Mouse (Mus musculus): ENCODE data around the gene Auts2. TPM values are rescaled to one million over a fixed set of nuclear protein-coding genes. Genes with fewer than 3 reads are reported as not detected.
A peak's percentile ranks its signal among the peaks of the same experiment; 100 is the strongest.

The Auts2 gene
- total RNA-seq, 2 experiments from 2014 or later, result 24.3 to 29.9 TPM

DNA sequence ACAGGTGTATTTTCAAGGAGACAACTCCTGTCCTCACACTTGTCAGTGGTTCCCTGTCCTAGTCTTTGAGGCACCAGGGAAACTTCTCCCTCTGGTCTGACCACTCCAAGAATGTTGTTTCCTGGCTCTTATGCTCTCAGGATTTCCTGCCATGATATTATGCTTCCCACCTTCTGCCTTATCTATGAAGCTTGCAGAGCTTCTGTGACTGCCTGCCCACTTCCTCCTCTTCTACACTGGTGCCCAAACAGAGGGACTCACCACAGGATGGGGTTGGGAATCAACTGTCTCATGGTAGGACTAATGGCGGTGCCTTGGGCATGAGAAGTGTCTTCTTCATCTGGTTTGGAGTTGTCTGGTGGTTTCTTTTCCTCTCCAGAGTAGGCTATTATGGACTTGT, 818.6 kb downstream of the Auts2 start:
- DNase-seq, result no peak

DNA sequence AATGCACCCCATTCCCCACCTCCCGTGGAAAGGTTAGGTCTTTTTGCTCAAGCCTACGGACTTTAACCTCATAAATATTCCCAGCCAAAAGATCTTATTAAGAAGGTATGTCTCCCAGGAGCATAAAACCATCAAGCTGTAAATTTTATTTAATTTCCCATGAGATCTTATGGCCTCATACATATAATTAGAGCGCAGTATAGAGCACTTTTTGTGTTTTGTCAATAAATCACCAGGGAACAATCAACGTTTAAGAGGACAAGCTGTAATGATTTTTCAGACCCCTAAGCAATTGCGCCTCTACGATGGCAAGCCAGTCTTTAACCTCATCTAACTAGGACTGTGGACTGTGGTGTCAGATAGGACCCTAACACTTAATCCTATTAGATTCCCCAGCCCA, 820.4 kb downstream of the Auts2 start:
- no peak for DNase-seq

- no peak for DNase-seq
These were observed 820.8 kb downstream of the Auts2 start for GRCm38 (mm10) chr5:131722361-131722760.

DNA sequence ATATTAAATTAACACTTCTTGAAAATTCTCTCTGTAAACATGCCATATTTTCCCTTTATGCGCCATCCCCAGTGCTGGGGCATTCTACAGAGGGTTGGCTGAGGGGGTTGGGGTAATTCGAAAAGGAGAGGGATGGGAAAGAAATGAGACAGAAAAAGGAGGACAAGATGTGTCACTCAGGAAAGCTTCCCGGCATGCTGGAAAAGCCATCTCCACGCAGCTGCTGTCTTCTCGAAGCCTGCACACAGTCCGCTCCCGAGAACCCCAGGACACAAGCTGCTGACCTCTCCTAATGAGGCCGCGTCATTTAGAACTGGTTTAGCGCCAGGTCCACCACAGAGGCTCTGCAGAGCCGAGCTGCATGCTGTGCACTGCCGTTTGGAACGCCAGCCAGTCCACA, 825.1 kb downstream of the Auts2 start:
- DNase-seq, result peak in 1 of 2 experiments; percentile 6

DNA sequence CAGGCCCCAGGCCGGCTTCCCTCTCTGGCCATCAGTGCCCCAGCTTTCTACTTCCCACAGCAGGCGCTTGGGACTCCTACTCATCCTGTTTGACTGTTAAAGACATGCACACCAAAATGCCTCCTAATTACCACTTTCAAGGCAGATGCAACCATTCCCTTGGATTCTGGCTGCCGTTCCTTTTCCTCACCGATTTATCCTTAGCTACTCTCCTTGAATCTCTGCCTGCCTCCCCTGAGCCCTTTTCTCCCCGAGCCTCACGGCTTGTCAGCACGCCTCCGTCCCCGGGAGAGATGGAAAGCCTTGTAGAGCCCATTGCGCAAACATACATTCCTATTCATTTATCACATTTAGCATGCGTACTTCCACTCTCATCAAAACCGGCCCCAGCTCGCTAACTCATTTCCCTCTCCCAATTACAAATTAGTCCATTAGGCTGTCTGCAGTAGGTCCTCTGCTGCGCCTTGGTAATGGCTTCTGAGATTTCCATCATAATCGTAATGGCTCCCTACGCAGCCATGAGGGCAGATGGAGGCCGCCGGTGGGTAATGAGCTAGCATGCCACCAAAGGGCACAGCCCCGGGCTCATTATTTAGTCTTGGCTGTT, 825.7 kb downstream of the Auts2 start:
- DNase-seq, result no peak

DNA sequence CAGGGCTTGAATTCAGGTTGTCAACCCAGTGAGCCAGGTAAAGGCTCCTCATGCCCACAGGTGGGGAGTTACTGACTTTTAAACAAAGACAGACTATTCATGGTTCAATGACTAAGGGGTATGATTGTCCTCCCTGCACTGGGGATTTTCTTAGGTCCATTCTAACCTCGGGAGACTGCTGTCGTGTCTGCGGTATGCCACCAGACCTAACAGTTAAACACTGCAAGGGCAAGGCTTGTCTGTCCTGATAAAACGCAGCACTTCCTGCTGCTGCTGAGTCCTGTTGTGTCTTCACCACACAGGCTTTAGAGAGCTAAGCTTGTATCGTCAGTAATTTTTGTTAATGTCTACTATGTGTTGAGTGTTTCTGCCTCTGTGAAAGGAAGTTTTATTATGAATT, 828.2 kb downstream of the Auts2 start:
- DNase-seq, result no peak

DNA sequence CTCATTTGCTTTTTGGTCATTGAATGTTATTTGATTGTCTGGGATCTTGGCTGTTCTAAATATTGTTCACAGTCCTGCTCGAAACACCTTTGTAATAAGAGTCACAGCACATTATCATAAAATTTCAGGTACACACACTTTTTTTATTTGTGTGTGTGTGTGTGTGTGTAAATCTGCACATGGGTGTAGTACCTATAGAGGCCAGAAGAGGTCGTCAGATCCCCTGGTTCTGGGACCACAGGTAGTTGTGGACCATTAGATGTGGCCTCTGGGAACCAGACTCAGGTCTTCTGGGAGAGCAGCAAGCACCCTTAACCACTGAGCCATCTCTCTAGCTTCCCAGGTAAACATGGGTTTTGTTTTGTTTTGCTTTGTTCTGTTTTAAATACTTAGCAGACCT, 830.7 kb downstream of the Auts2 start:
- no peak for DNase-seq

DNA sequence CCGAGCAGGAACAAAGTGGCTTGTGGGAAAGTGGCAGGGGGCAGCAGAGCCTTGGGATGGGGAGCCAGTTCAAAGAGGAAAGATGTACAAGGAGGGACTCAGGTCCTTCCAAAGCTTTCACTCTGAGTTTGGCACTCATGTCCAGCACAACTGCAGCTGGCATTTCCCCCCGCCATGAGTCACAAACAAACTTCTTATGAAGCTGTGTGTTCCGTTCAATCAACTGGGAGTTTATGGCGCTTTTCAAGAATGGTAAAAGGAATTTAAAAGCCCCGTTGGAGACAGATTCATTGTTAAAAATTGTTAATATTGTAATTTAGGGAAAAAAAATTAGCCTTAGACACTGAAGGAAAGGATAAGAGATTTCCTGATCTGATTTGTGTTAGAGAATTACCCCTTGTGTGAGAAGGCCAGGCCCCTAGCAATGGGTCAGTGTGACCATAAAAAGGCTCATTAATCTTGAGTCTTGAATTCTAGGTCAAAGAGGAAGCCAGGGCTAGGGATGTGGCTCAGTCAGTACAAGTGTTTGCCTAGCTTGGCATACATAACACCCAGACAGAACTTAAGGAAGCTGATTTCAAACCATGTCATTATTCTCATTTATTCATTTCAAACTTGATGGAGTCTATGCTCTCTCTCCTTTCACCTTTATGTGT, 831.5 kb downstream of the Auts2 start:
- DNase-seq, result no peak

DNA sequence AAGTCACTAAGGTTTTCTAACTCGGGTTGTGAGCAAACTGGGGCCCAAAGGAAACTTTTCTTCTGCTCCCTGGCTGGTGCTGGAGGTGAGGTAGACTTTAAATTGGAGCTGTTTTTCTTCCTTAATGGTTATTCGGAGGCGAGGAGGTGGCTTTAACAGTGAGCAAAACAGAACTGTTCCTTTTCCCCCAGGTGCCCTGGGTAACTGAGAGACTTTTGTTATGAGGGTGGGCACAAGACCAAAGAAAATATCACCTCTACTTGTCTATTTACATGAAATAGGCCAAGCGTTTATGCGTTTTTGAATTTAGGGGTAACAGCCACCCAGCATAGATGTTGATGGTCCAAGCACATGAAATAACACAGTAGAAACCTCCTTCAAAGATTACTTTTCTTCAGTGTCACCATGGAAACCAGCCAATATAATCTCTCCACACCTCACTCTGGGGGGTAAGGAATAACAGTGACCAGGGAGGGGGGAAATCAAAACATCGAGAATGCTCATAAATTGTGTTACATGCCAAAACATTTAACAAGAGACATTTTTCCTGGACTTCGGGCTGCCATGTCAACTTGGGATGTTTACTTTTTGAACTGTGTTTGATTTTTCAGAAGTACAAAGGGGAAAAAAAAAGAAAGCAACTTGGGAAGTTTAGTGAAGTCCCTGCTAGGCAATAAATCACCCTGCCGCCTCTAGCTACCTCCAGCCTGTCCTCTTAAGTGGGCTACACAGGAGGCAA, 832.2 kb downstream of the Auts2 start:
- no peak for DNase-seq

- DNase-seq, result no peak
These were observed 835.7 kb downstream of the Auts2 start for GRCm38 (mm10) chr5:131707471-131707870.

- no peak for DNase-seq
These were observed 839.4 kb downstream of the Auts2 start for GRCm38 (mm10) chr5:131703729-131704128.

GRCm38 (mm10) chr5:131702840-131703392, 840.2 kb downstream of the Auts2 start:
- no peak for DNase-seq

DNA sequence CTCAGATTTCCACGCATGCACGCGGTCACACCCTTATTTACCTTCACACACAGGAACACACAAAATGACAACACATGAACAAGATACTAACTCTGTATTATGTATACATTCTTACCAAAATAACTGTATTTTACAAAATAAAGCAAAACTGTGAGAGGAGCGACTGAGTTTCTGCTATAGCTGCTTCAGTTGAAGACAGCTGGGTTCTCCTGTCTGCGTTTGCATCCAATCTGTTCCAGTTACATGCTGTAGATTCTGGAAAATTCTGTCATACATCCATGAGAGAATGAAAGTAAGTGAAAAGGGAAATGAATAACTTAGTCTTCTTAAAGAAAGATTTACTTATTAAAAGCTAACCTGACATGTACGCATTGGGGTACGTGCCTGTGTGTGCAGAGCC, 844.2 kb downstream of the Auts2 start:
- DNase-seq, result no peak

GRCm38 (mm10) chr5:131690781-131691180, 852.4 kb downstream of the Auts2 start:
- peak; percentile 50 to 65 for DNase-seq

GRCm38 (mm10) chr5:131686956-131687618, 856.1 kb downstream of the Auts2 start:
- peak; percentile 30 to 48 for DNase-seq

DNA sequence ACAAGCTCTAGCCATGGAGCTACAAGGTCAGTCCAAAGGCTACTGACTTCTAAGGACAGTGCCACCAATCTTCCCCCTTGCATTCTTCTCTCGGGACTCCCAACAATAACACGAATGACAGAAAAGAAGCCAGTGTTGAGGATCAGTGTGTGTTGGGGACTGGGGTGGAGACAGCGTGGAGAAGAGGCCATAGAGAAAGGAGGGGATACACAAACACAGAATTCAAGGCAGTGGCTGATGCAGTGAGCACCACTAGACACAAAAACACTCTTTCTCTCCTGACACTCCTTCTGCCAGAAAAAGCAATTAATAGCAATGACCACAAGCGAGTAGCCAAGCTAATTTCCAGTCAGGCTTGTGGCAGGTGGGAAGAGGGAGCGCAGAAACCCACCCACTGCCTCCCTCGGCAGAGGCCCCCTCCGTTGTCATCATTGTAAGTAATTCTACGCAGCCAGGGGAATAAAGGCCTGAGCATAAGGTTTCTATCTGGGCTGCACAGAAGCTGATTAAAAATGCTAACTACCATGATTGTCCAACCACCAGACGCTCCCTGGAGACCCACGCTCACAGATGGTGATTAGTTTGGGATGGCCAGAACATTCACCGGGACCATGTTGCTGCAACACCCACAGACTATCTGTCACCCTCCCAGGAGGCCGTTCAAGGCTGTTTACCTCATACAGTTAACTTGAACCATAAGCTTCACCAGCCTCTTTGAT, 862.9 kb downstream of the Auts2 start:
- DNase-seq, result peak; percentile 7 to 11

DNA sequence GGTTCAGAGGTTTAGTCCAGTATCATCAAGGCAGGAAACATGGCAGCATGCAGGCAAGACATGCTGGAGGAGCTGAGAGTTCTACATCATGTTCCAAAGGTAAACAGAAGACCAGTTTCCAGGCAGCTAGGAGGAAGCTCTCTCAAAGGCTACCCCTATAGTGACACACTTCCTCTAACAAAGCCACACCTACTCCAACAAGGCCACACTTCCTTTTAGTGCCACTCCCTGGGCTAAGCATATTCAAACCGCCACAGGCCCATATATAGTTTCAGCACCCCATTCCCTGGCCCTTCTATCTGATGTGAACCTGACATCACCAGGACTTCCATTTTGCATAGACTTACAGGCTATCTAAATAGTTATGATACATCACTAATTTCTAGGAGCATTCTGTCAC, 863.6 kb downstream of the Auts2 start:
- no peak for DNase-seq

- DNase-seq, result no peak
These were observed 865.6 kb downstream of the Auts2 start for GRCm38 (mm10) chr5:131677518-131677917.

GRCm38 (mm10) chr5:131673696-131674095, 869.4 kb downstream of the Auts2 start:
- DNase-seq, result peak; percentile 41 to 72

- DNase-seq, result no peak
These were observed 878.1 kb downstream of the Auts2 start for GRCm38 (mm10) chr5:131665068-131665467.

DNA sequence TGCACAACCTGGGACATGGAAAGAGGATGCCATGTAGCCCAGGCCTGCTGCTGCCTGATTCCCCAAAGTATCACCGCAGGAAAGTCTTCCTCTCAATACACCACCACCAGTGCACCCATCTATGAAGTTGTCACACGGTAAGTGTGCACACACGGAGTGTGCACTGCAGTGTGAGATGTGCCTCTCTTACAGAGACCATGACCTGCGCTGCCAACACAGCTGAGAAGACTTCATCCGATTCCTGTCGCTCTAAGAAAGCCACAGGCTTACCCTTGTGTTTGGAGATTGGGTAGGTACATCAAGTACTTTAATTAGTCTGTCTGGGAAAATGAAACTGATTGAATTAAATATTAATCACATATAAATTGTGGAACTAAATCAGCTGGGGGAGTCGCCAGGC, 878.5 kb downstream of the Auts2 start:
- no peak for DNase-seq

DNA sequence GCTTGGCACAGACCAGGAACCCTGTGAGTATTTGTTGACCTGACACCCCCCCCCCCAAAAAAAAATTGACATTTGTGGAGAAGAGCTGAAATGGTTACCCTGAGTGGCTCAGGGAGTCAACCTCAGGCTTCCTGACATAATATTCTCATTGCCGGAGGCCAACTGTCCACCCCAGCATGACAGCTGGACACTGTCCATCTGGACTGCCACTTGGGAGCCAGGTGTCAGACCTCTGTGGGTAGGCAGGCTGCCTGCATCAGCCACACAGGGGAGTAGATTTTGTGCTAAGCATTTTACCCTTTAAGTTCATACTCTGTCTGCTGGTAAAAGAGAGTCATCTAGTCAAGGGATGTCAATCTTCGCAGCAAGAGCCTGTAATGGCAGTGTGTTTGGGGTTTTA, 880.5 kb downstream of the Auts2 start:
- DNase-seq, result peak in 1 of 2 experiments; percentile 13
